Mouse (Mus musculus): ENCODE data around the gene Lrrc8b.

DNA sequence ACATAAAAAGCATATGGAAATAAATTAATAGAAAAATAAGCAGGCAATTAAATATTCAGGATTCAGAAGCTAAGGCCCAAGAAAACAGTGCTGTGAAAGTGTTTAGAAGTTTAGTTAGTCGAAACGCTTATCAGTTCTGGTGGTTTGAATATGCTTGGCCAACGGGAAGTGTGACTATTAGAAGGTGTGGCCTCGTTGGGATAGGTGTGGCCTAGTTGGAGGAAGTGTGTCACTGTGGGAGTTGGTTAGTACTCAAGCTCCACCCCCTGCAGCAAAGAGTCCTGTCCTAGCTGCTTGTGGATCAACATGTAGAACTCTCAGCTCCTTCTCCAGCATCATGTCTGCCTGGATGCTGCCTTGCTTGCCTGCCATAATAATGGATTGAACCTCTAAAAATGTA, 6.5 kb upstream of the Lrrc8b start:
- TF ChIP-seq POLR2A (IDR thresholded peaks at IDR 0.05; ENCODE audit: low read depth, low read length) (no peak), CTCF (IDR thresholded peaks at IDR 0.05; ENCODE audit: borderline replicate concordance, insufficient read depth, low read length) (no peak)

Data from embryonic fibroblast, embryonic 13.5 days (primary cell).